Mouse (Mus musculus): ENCODE measurements around the gene Lingo2.

Lingo2 gene

GRCm38 (mm10) chr4:36951150-36951954 lies at the start of gene Lingo2:
Gene Lingo2 (minus strand): TSS chr4:36951747.
- DNase-seq (ENCODE audit: low spot score), result no peak

- no peak for DNase-seq (ENCODE audit: low spot score)
These were observed 21.8 kb upstream of the Lingo2 start for GRCm38 (mm10) chr4:36973358-36973757.

GRCm38 (mm10) chr4:36952431-36953429 lies 1.2 kb upstream of the Lingo2 start:
- no peak for DNase-seq (ENCODE audit: low spot score)

GRCm38 (mm10) chr4:36951955-36952215 lies 338 bp upstream of the Lingo2 start:
- no peak for DNase-seq (ENCODE audit: low spot score)

- DNase-seq (ENCODE audit: low spot score), result no peak
These were observed 777 bp downstream of the Lingo2 start for GRCm38 (mm10) chr4:36950790-36951149.

- DNase-seq (ENCODE audit: low spot score), result no peak
These were observed 1.4 kb downstream of the Lingo2 start for GRCm38 (mm10) chr4:36950021-36950751.

GRCm38 (mm10) chr4:36890810-36891209 lies 60.7 kb downstream of the Lingo2 start:
- DNase-seq (ENCODE audit: low spot score), result no peak

- DNase-seq (ENCODE audit: low spot score), result no peak
These were observed 61.2 kb downstream of the Lingo2 start for GRCm38 (mm10) chr4:36890365-36890764.

GRCm38 (mm10) chr4:36874781-36875180 lies 76.8 kb downstream of the Lingo2 start:
- DNase-seq (ENCODE audit: low spot score), result no peak

GRCm38 (mm10) chr4:36824982-36825381 lies 126.6 kb downstream of the Lingo2 start:
- DNase-seq (ENCODE audit: low spot score), result no peak

GRCm38 (mm10) chr4:36821914-36822313 lies 129.6 kb downstream of the Lingo2 start:
- DNase-seq (ENCODE audit: low spot score), result no peak

GRCm38 (mm10) chr4:36775088-36775487 lies 176.5 kb downstream of the Lingo2 start:
- no peak for DNase-seq (ENCODE audit: low spot score)

- DNase-seq (ENCODE audit: low spot score), result no peak
These were observed 220.9 kb downstream of the Lingo2 start for GRCm38 (mm10) chr4:36730691-36731090.

GRCm38 (mm10) chr4:36716411-36716810 lies 235.1 kb downstream of the Lingo2 start:
- DNase-seq (ENCODE audit: low spot score), result no peak

GRCm38 (mm10) chr4:36698888-36699287 lies 252.7 kb downstream of the Lingo2 start:
- DNase-seq (ENCODE audit: low spot score), result no peak

- no peak for DNase-seq (ENCODE audit: low spot score)
These were observed 254.7 kb downstream of the Lingo2 start for GRCm38 (mm10) chr4:36696810-36697209.

- DNase-seq (ENCODE audit: low spot score), result no peak
These were observed 291.6 kb downstream of the Lingo2 start for GRCm38 (mm10) chr4:36659920-36660319.

GRCm38 (mm10) chr4:36647753-36648152 lies 303.8 kb downstream of the Lingo2 start:
- no peak for DNase-seq (ENCODE audit: low spot score)

GRCm38 (mm10) chr4:36635666-36636065 lies 315.9 kb downstream of the Lingo2 start:
- no peak for DNase-seq (ENCODE audit: low spot score)

GRCm38 (mm10) chr4:36576801-36577200 lies 374.7 kb downstream of the Lingo2 start:
- DNase-seq (ENCODE audit: low spot score), result no peak

GRCm38 (mm10) chr4:36576256-36576655 lies 375.3 kb downstream of the Lingo2 start:
- no peak for DNase-seq (ENCODE audit: low spot score)

- DNase-seq (ENCODE audit: low spot score), result no peak
These were observed 385.0 kb downstream of the Lingo2 start for GRCm38 (mm10) chr4:36566544-36566943.
